Mouse (Mus musculus) small intestine, adult 2 months (tissue): Measurements from ENCODE around the gene Tmem214. TPM values are rescaled to one million over a fixed set of nuclear protein-coding genes. Genes with fewer than 3 reads are reported as not detected.

Source experiments
- H3K27ac ChIP-seq: fragments of 200-500 bp; 2 replicates; pipeline ENCODE4 v1.5.1; 2012; ENCODE audit warnings: low read depth, low read length, control low read depth, inconsistent platforms; ENCODE audit not compliant: insufficient read depth
- H3K27me3 ChIP-seq: fragments of 200-500 bp; 2 replicates; pipeline ENCODE4 v1.6.1; 2012; ENCODE audit warnings: mild to moderate bottlenecking, moderate library complexity, low read length, inconsistent platforms; ENCODE audit not compliant: control insufficient read depth, insufficient read depth
- H3K36me3 ChIP-seq: fragments of 200-500 bp; 2 replicates; pipeline ENCODE4 v1.6.1; 2012; ENCODE audit warnings: mild to moderate bottlenecking, low read length, control low read depth, inconsistent platforms; ENCODE audit not compliant: control insufficient read depth, insufficient read depth
- H3K4me1 ChIP-seq: fragments of 200-500 bp; 2 replicates; pipeline ENCODE4 v1.6.1; 2012; ENCODE audit warnings: low read length, inconsistent platforms, mixed read lengths; ENCODE audit not compliant: control insufficient read depth, insufficient read depth, insufficient read length
- H3K4me3 ChIP-seq: fragments of 200-500 bp; 2 replicates; pipeline ENCODE4 v1.5.1; 2012; ENCODE audit warnings: low read depth, mild to moderate bottlenecking, control low read depth, inconsistent platforms, low read length, moderate library complexity
- CTCF ChIP-seq: fragments of 200-500 bp; IDR thresholded peaks from 2 replicates; pipeline ENCODE4 v1.5.1; 2012; ENCODE audit warnings: low read depth, mild to moderate bottlenecking, control low read depth, inconsistent platforms, low read length, moderate library complexity, mixed read lengths; ENCODE audit not compliant: insufficient replicate concordance, insufficient read length; ENCODE audit errors: extremely low read depth
- POLR2A ChIP-seq: fragments of 200-500 bp; IDR thresholded peaks from 2 replicates; pipeline ENCODE4 v1.6.1; 2012; ENCODE audit warnings: low read depth, mild to moderate bottlenecking, control low read depth, inconsistent platforms, low read length, moderate library complexity
- WGBS: fragments of 180-500 bp; shearing (Covaris S2); methylation state at CpG from one replicate; pipeline ENCODE4 v1.1.7; 2018; 5-methylcytosine and 5-hydroxymethylcytosine counted together
- polyA plus RNA-seq: library from polyadenylated mRNA; depleted of rRNA; stranded (reverse); fragments of >200 nt; gene quantifications from 2 replicates; pipeline ENCODE4 v1.2.3, GENCODE M21; 2012; rRNA removed

Gene Tmem214
- 77.1 and 115 TPM in 2 replicates for polyA plus RNA-seq

- Histone ChIP-seq H3K36me3 (peaks cover 16% of the 10 kb centered on the region), H3K4me1 (peaks cover 4% of the 10 kb centered on the region; the same call in 1 of the 2 replicates), H3K4me3 (no peak within 1 kb of the TSS), H3K27me3 (no peaks in the 10 kb centered on the region), H3K27ac (no peak within 1 kb of the TSS)
- no peak for TF ChIP-seq CTCF
- no peak for TF ChIP-seq POLR2A
- 94% methylated on average over 3 of the region's 3 CpGs for WGBS
Observed at GRCm38 (mm10) chr5:30867712-30868111, at the start of gene Tmem214. Tmem214 (plus strand) TSS chr5:30868012.

DNA sequence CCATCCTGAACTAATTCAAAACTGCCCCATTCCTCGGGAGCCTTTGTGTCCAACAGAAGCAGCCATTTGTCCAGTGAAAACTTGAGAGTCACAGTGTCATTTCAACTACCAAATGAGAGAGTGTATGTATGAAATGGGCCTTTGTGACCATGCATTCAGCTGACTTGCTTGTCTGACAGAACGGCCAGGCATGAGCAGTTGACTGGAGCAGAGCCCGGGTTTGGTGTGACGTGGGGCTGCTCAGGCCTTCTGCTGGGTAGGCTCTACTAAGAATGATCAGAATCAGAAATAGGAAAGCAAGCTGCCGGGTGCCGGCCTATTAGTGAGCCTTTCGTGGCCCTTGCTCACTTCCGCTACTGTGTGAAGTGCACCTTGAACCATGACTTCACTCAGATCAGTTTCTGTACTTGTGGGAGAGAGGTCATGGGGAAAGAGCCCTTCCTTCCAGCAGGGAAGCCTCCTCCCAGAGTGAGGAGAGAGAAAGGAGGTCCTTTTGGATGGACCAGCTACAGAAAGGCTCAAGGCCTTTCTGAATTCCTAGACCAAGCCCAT is 49.0 kb upstream of the Tmem214 start:
- WGBS: 62% methylated on average over 8 of the region's 8 CpGs
- Histone ChIP-seq H3K27me3 (no peaks in the 10 kb centered on the region), H3K4me3 (no peak overlapping the region), H3K36me3 (no peaks in the 10 kb centered on the region), H3K27ac (peak overlapping the region; percentile 62), H3K4me1 (peaks cover 18% of the 10 kb centered on the region)
- no peak for TF ChIP-seq POLR2A
- TF ChIP-seq CTCF: no peak

DNA sequence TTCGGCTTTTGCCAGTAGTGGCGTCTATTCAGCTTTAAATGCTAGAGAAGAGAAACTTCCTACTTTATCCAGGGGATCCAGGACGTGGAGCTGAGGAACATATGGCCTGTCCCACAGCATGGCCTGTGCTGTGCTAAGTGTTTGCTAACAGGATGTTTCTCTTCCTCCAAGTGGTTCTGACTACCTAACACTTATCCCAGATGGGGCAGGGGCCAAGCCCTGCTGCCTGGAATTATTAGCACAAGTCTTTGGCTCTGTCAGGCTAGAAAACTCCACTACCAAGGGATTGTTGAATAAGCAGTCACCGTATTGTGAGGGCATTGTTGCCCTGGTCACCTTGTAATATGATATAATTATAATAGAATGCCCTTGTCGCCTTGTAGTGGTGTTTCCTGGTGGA is 45.1 kb upstream of the Tmem214 start:
- H3K27ac ChIP-seq: no peak overlapping the region
- WGBS: 73% methylated on average over 5 of the region's 5 CpGs
- H3K4me3 ChIP-seq: no peak overlapping the region
- TF ChIP-seq POLR2A (no peak), CTCF (no peak)
- no peaks in the 10 kb centered on the region for H3K36me3 ChIP-seq
- peaks cover 9% of the 10 kb centered on the region for H3K4me1 ChIP-seq
- H3K27me3 ChIP-seq: no peaks in the 10 kb centered on the region

DNA sequence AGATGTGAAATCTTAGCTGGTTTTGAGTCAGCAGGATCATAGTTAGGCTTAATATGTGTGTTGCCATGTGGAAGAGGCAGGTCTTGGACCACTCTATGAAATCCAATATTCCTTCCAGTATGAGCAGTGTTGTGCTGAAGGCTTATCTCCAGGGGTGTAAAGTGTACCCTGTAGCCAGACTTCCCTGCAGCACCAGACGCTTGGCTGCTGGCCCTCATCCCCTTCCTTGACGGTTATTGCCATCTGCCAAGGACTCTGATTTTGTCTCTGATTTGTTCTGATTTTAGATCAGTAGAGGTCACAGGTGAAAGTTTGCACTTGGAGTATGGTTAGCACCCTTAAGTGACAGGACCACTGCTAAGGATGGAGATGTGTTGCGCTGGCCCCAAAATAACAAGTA is 44.7 kb upstream of the Tmem214 start:
- 53% methylated on average over 3 of the region's 3 CpGs for WGBS
- TF ChIP-seq POLR2A (no peak), CTCF (no peak)
- H3K27me3 ChIP-seq: no peaks in the 10 kb centered on the region

GRCm38 (mm10) chr5:30824124-30824988 is 43.5 kb upstream of the Tmem214 start:
- no peaks in the 10 kb centered on the region for H3K36me3 ChIP-seq
- H3K27me3 ChIP-seq: no peaks in the 10 kb centered on the region
- H3K27ac ChIP-seq: no peak overlapping the region
- H3K4me3 ChIP-seq: no peak overlapping the region
- TF ChIP-seq POLR2A: no peak
- TF ChIP-seq CTCF: no peak
- WGBS: 90% methylated on average over 11 of the region's 11 CpGs
- H3K4me1 ChIP-seq: peaks cover 3% of the 10 kb centered on the region

More for the DNA sequence above, 44.7 kb upstream of the Tmem214 start:
- Histone ChIP-seq H3K4me1 (peaks cover 9% of the 10 kb centered on the region), H3K4me3 (no peak overlapping the region), H3K27ac (no peak overlapping the region), H3K36me3 (no peaks in the 10 kb centered on the region)

GRCm38 (mm10) chr5:30825166-30825565 is 42.6 kb upstream of the Tmem214 start:
- Histone ChIP-seq H3K4me1 (no peaks in the 10 kb centered on the region; the same call in 1 of the 2 replicates), H3K36me3 (no peaks in the 10 kb centered on the region), H3K27ac (no peak overlapping the region), H3K4me3 (no peak overlapping the region), H3K27me3 (no peaks in the 10 kb centered on the region)
- 66% methylated on average over 10 of the region's 10 CpGs for whole genome bisulfite sequencing
- TF ChIP-seq CTCF (no peak), POLR2A (no peak)

- no peaks in the 10 kb centered on the region; the same call in 1 of the 2 replicates for H3K4me1 ChIP-seq
- TF ChIP-seq POLR2A (no peak), CTCF (no peak)
- H3K27ac ChIP-seq: no peak overlapping the region
- H3K27me3 ChIP-seq: no peaks in the 10 kb centered on the region
- WGBS: 47% methylated on average over 6 of the region's 6 CpGs
- H3K36me3 ChIP-seq: no peaks in the 10 kb centered on the region
- H3K4me3 ChIP-seq: no peak overlapping the region
Observed at GRCm38 (mm10) chr5:30825821-30826220, 42.0 kb upstream of the Tmem214 start.
